Mouse (Mus musculus) olfactory bulb, adult 2 months (tissue): ENCODE results near the gene Ldhb.

Experiments used
- CTCF ChIP-seq: fragments of 200-500 bp; IDR thresholded peaks from 2 replicates; pipeline ENCODE4 v1.5.1; 2012; ENCODE audit warnings: low read depth, mild to moderate bottlenecking, low read length, moderate library complexity; ENCODE audit not compliant: insufficient read depth
- POLR2A ChIP-seq: fragments of 200-500 bp; IDR thresholded peaks from 2 replicates; pipeline ENCODE4 v1.6.1; 2012; ENCODE audit warnings: mild to moderate bottlenecking, low read depth, low read length, moderate library complexity; ENCODE audit not compliant: insufficient read depth

GRCm38 (mm10) chr6:142471141-142471540 is 36.6 kb downstream of the Ldhb start:
- TF ChIP-seq CTCF (no peak), POLR2A (no peak)
